Mouse (Mus musculus): Measurements from ENCODE around the gene Plekha6. TPM values are rescaled to one million over a fixed set of nuclear protein-coding genes. Genes with fewer than 3 reads are reported as not detected.

Gene Plekha6
- polyA plus RNA-seq, 1 experiment: not detected

GRCm38 (mm10) chr1:133296376-133296775 is 132.4 kb downstream of the Plekha6 start:
- Histone ChIP-seq H3K27ac (ENCODE audit: insufficient read depth, low read depth, low read length) (no peak overlapping the region), H3K4me3 (ENCODE audit: insufficient read depth, low read length) (no peak overlapping the region)
- TF ChIP-seq CTCF (IDR thresholded peaks at IDR 0.05; ENCODE audit: low read depth, low read length) (no peak), POLR2A (IDR thresholded peaks at IDR 0.05; ENCODE audit: borderline replicate concordance, low read depth, low read length) (no peak)

GRCm38 (mm10) chr1:133298816-133299215 is 134.8 kb downstream of the Plekha6 start:
- no peak overlapping the region for H3K4me3 ChIP-seq (ENCODE audit: insufficient read depth, low read length)
- no peak overlapping the region for H3K27ac ChIP-seq (ENCODE audit: insufficient read depth, low read depth, low read length)
- no peak for TF ChIP-seq CTCF (IDR thresholded peaks at IDR 0.05; ENCODE audit: low read depth, low read length)
- TF ChIP-seq POLR2A (IDR thresholded peaks at IDR 0.05; ENCODE audit: borderline replicate concordance, low read depth, low read length): no peak
- H3K4me1 ChIP-seq (ENCODE audit: control insufficient read depth, insufficient read depth, low read length): no peaks in the 10 kb centered on the region

More at GRCm38 (mm10) chr1:133296376-133296775, 132.4 kb downstream of the Plekha6 start:
- H3K4me1 ChIP-seq (ENCODE audit: control insufficient read depth, insufficient read depth, low read length): no peaks in the 10 kb centered on the region

GRCm38 (mm10) chr1:133302540-133302939 is 138.5 kb downstream of the Plekha6 start:
- no peak for TF ChIP-seq POLR2A (IDR thresholded peaks at IDR 0.05; ENCODE audit: borderline replicate concordance, low read depth, low read length)
- TF ChIP-seq CTCF (IDR thresholded peaks at IDR 0.05; ENCODE audit: low read depth, low read length): no peak
- no peak overlapping the region for H3K4me3 ChIP-seq (ENCODE audit: insufficient read depth, low read length)
- no peaks in the 10 kb centered on the region for H3K4me1 ChIP-seq (ENCODE audit: control insufficient read depth, insufficient read depth, low read length)
- no peak overlapping the region for H3K27ac ChIP-seq (ENCODE audit: insufficient read depth, low read depth, low read length)

- H3K4me3 ChIP-seq (ENCODE audit: insufficient read depth, low read length): no peak overlapping the region
- H3K27ac ChIP-seq (ENCODE audit: insufficient read depth, low read depth, low read length): no peak overlapping the region
- H3K4me1 ChIP-seq (ENCODE audit: control insufficient read depth, insufficient read depth, low read length): no peaks in the 10 kb centered on the region
- no peak for TF ChIP-seq POLR2A (IDR thresholded peaks at IDR 0.05; ENCODE audit: borderline replicate concordance, low read depth, low read length)
- peak; percentile 70 for TF ChIP-seq CTCF (IDR thresholded peaks at IDR 0.05; ENCODE audit: low read depth, low read length)
Measured at GRCm38 (mm10) chr1:133306842-133307241, 142.8 kb downstream of the Plekha6 start.

GRCm38 (mm10) chr1:133307318-133307717 is 143.3 kb downstream of the Plekha6 start:
- Histone ChIP-seq H3K4me3 (ENCODE audit: insufficient read depth, low read length) (no peak overlapping the region), H3K4me1 (ENCODE audit: control insufficient read depth, insufficient read depth, low read length) (no peaks in the 10 kb centered on the region), H3K27ac (ENCODE audit: insufficient read depth, low read depth, low read length) (no peak overlapping the region)
- no peak for TF ChIP-seq CTCF (IDR thresholded peaks at IDR 0.05; ENCODE audit: low read depth, low read length)
- TF ChIP-seq POLR2A (IDR thresholded peaks at IDR 0.05; ENCODE audit: borderline replicate concordance, low read depth, low read length): no peak

GRCm38 (mm10) chr1:133309652-133310267 is 145.8 kb downstream of the Plekha6 start, which contains the start of gene Golt1a:
Gene Golt1a (plus strand): TSS chr1:133309800.
- H3K4me1 ChIP-seq (ENCODE audit: control insufficient read depth, insufficient read depth, low read length): no peaks in the 10 kb centered on the region
- no peak within 1 kb of the TSS for H3K4me3 ChIP-seq (ENCODE audit: insufficient read depth, low read length)
- TF ChIP-seq POLR2A (IDR thresholded peaks at IDR 0.05; ENCODE audit: borderline replicate concordance, low read depth, low read length) (no peak), CTCF (IDR thresholded peaks at IDR 0.05; ENCODE audit: low read depth, low read length) (no peak)
- H3K27ac ChIP-seq (ENCODE audit: insufficient read depth, low read depth, low read length): no peak within 1 kb of the TSS

GRCm38 (mm10) chr1:133311240-133311639 is 147.2 kb downstream of the Plekha6 start:
- TF ChIP-seq CTCF (IDR thresholded peaks at IDR 0.05; ENCODE audit: low read depth, low read length) (no peak), POLR2A (IDR thresholded peaks at IDR 0.05; ENCODE audit: borderline replicate concordance, low read depth, low read length) (no peak)
- Histone ChIP-seq H3K4me3 (ENCODE audit: insufficient read depth, low read length) (no peak overlapping the region), H3K27ac (ENCODE audit: insufficient read depth, low read depth, low read length) (no peak overlapping the region), H3K4me1 (ENCODE audit: control insufficient read depth, insufficient read depth, low read length) (no peaks in the 10 kb centered on the region)

- Histone ChIP-seq H3K27ac (ENCODE audit: insufficient read depth, low read depth, low read length) (no peak overlapping the region), H3K4me1 (ENCODE audit: control insufficient read depth, insufficient read depth, low read length) (no peaks in the 10 kb centered on the region), H3K4me3 (ENCODE audit: insufficient read depth, low read length) (no peak overlapping the region)
- no peak for TF ChIP-seq CTCF (IDR thresholded peaks at IDR 0.05; ENCODE audit: low read depth, low read length)
- TF ChIP-seq POLR2A (IDR thresholded peaks at IDR 0.05; ENCODE audit: borderline replicate concordance, low read depth, low read length): no peak
Measured at GRCm38 (mm10) chr1:133311946-133312345, 147.9 kb downstream of the Plekha6 start.

GRCm38 (mm10) chr1:133314364-133314763 is 150.4 kb downstream of the Plekha6 start:
- no peak overlapping the region for H3K27ac ChIP-seq (ENCODE audit: insufficient read depth, low read depth, low read length)
- no peaks in the 10 kb centered on the region for H3K4me1 ChIP-seq (ENCODE audit: control insufficient read depth, insufficient read depth, low read length)
- TF ChIP-seq POLR2A (IDR thresholded peaks at IDR 0.05; ENCODE audit: borderline replicate concordance, low read depth, low read length): no peak
- peak; percentile 59 for TF ChIP-seq CTCF (IDR thresholded peaks at IDR 0.05; ENCODE audit: low read depth, low read length)
- no peak overlapping the region for H3K4me3 ChIP-seq (ENCODE audit: insufficient read depth, low read length)

- TF ChIP-seq POLR2A (IDR thresholded peaks at IDR 0.05; ENCODE audit: borderline replicate concordance, low read depth, low read length) (no peak), CTCF (IDR thresholded peaks at IDR 0.05; ENCODE audit: low read depth, low read length) (no peak)
- no peak overlapping the region for H3K27ac ChIP-seq (ENCODE audit: insufficient read depth, low read depth, low read length)
- H3K4me3 ChIP-seq (ENCODE audit: insufficient read depth, low read length): no peak overlapping the region
- H3K4me1 ChIP-seq (ENCODE audit: control insufficient read depth, insufficient read depth, low read length): no peaks in the 10 kb centered on the region
Measured at GRCm38 (mm10) chr1:133315775-133316174, 151.8 kb downstream of the Plekha6 start.
